Mouse (Mus musculus): ENCODE measurements at regions not wholly inside any gene's neighbourhood (a gene's known extent, or its start where the extent isn't known, plus 50 kb on each side); places are given as distances from the start of the nearest gene placed in this dataset.

GRCm38 (mm10) chr2:142964340-142964739 lies 63.0 kb upstream of the Kif16b start:
- no peak for ATAC-seq (ENCODE audit: poor library complexity, severe bottlenecking)

GRCm38 (mm10) chr2:142967250-142967649 lies 65.9 kb upstream of the Kif16b start:
- peak; percentile 60; the same call in 1 of the 2 replicates for ATAC-seq (ENCODE audit: poor library complexity, severe bottlenecking)

GRCm38 (mm10) chr2:142980771-142981170 lies 79.4 kb upstream of the Kif16b start:
- ATAC-seq (ENCODE audit: poor library complexity, severe bottlenecking), result no peak

DNA sequence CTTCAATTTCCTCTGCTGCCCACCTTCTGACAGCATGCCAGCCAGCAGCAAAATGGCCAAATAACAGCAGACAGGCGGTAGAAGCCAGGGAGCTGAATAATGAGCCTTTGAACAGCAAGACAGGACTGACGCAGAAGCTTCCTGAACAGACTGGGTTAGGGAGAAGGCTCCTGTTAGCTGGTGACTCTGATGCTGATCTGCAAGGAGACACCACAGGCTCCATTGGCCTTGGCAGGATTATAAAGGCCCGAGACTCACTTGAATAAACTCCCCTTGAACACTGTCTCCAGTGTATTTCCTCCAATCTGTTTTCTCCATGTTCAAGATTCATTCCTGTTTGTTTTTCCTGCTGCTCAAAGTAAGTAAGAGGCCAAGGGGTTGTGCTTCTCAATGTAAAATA lies 74.1 kb upstream of the Snrpb2 start:
- no peak for ATAC-seq (ENCODE audit: poor library complexity, severe bottlenecking)

GRCm38 (mm10) chr2:142996088-142996487 lies 66.8 kb upstream of the Snrpb2 start:
- no peak for ATAC-seq (ENCODE audit: poor library complexity, severe bottlenecking)

GRCm38 (mm10) chr2:143002874-143003273 lies 60.0 kb upstream of the Snrpb2 start:
- no peak for ATAC-seq (ENCODE audit: poor library complexity, severe bottlenecking)

DNA sequence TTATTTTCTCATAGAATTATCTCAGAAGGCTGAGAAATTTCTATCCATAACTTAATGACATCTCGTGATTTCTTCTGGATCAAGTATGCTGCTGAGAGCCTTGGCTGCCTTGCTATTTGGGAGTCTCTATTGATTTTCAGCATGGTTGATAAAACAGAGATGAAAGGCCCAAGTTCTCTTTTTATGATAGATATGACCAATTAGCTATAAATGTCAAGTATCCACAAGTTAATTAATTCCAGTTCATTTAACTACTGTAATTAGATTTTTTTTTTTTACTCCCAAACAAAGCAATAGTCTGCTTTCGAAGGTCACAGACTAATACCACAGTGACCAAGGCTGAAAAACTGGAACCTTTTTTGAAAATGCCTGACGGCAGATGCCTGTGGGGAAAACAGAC lies 59.5 kb upstream of the Snrpb2 start:
- ATAC-seq (ENCODE audit: poor library complexity, severe bottlenecking), result no peak

GRCm38 (mm10) chr2:143011380-143011779 lies 51.5 kb upstream of the Snrpb2 start:
- no peak for ATAC-seq (ENCODE audit: poor library complexity, severe bottlenecking)

Data from megakaryocyte, adult 5-6 weeks (primary cell).